Mouse (Mus musculus): ENCODE data around the gene Tpcn2. TPM values are rescaled to one million over a fixed set of nuclear protein-coding genes. Genes with fewer than 3 reads are reported as not detected.

The Tpcn2 gene
- polyA plus RNA-seq, 1 experiment, result not detected

DNA sequence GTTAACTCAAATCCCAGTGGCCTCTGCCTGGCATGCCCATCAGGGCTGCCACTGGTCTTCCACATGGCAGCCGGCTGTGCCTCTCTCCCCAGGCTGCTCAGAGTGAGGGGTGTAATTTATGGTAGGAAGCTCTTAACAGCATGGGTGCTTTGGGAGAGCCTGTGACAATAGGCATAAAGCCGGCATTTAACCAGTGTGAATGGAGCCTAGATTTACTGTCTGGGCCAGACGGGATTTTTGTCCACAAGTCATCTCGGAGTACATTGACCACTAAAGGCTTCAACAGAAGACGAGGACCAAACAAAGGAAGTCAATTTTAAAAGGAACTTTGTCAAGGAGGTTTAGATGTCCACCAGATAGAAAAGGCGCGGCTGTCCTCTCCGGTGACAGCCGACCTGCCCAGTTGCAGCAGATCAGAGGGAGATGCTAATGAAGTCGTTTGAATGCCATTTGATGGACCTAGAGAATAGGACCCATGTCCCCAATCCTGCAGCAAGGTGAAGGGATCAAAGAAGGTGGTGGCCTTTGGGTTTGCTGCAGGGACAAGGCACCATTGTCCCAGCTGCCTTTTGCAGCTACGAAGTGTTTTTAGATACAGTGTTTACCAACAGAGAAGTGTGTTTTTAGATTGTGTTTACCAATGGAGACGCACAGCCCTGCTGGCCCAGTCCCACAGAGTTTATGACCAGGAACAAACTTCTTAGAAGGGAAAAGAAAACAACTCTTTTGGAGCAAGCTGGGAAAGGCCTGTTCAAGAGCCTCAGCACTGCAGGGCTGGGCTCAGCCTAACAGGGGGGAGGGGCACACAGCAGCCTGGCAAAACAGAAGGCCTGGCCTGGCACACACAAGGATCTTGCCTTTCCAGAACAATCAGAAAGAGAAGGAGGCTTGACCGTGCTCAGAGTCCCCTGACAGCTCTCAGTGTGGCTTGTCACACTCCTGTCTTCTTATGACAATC, 124.2 kb downstream of the Tpcn2 start:
- no peak for TF ChIP-seq GATA1 (IDR thresholded peaks at IDR 0.05; ENCODE audit: low read length)
- no peak for TF ChIP-seq TAL1 (IDR thresholded peaks at IDR 0.05; ENCODE audit: low read length)
- no peaks in the 10 kb centered on the region for H3K9me3 ChIP-seq (ENCODE audit: control insufficient read depth, low read length)

DNA sequence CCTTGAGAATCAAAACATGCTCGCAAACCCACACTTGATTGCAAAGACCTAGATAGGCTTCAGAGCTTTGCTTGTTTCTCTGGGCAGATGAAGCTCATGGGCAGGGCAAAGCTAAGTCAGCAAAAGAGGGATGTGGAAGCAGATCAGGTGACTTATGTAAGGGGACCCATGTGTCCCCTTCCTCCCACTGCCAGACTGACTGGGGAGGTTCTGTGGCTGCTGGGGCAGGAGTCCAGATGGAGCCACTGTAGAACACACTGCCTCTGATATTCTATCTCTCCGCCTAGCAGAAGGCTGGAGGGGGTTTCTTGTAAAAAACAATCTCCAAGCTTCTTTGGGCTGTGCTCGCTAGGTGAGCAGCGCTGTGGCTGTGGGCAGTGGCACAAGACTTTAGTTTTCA, 128.1 kb downstream of the Tpcn2 start:
- no peak for TF ChIP-seq TAL1 (IDR thresholded peaks at IDR 0.05; ENCODE audit: low read length)
- TF ChIP-seq GATA1 (IDR thresholded peaks at IDR 0.05; ENCODE audit: low read length), result no peak
- no peak overlapping the region for H3K4me3 ChIP-seq (replicated peaks)
- H3K36me3 ChIP-seq (ENCODE audit: control insufficient read depth), result no peaks in the 10 kb centered on the region
- no peaks in the 10 kb centered on the region for H3K27me3 ChIP-seq (ENCODE audit: control insufficient read depth)
- H3K9me3 ChIP-seq (ENCODE audit: control insufficient read depth, low read length), result no peaks in the 10 kb centered on the region
- H3K4me1 ChIP-seq (ENCODE audit: control insufficient read depth), result no peaks in the 10 kb centered on the region

More for the DNA sequence above, 124.2 kb downstream of the Tpcn2 start:
- no peaks in the 10 kb centered on the region for H3K4me1 ChIP-seq (ENCODE audit: control insufficient read depth)
- H3K36me3 ChIP-seq (ENCODE audit: control insufficient read depth), result no peaks in the 10 kb centered on the region
- H3K27me3 ChIP-seq (ENCODE audit: control insufficient read depth), result no peaks in the 10 kb centered on the region
- no peak overlapping the region for H3K4me3 ChIP-seq (replicated peaks)

DNA sequence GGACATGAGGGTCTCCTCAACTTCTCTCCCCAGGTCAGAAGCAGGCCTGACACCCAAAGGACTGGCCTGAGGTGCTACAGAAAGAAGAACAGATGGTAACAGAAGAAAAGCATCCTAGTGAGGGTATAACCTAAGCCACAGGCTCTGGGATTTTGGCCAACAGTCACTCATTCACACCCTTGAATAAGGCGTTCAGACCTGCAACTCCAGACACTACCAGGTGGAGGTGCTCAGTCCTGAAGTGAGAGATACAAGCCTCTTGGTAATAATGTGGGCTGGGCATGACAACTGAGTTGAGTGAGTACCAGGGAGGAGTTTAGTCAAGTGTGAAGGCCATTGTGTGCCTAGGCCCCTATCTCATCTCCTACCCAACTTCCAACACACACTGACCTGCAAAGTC, 129.7 kb downstream of the Tpcn2 start:
- Histone ChIP-seq H3K36me3 (ENCODE audit: control insufficient read depth) (no peaks in the 10 kb centered on the region), H3K4me1 (ENCODE audit: control insufficient read depth) (no peaks in the 10 kb centered on the region), H3K4me3 (replicated peaks) (no peak overlapping the region), H3K27me3 (ENCODE audit: control insufficient read depth) (no peaks in the 10 kb centered on the region), H3K9me3 (ENCODE audit: control insufficient read depth, low read length) (no peaks in the 10 kb centered on the region)
- TF ChIP-seq GATA1 (IDR thresholded peaks at IDR 0.05; ENCODE audit: low read length) (no peak), TAL1 (IDR thresholded peaks at IDR 0.05; ENCODE audit: low read length) (no peak)

DNA sequence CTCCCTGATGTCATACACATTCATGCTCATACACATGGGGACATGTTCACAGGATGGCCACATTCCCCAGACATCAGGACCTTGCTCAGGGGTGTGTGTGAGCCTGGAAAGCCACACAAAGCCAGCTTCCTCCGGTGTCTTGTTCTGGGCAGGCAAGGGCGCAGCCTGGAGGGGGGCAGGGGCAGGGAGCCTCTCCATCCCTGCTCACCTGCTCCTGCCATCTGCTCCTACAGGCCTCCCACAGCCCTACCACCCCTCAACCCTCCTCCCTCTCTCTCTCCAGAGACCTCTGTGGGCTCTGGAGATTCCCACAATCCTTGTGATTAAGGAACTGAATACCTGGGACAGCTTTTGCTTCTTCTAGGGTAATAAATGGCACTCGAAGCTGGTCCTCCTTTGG, 132.0 kb downstream of the Tpcn2 start:
- Histone ChIP-seq H3K27me3 (ENCODE audit: control insufficient read depth) (no peaks in the 10 kb centered on the region), H3K4me3 (replicated peaks) (no peak overlapping the region), H3K4me1 (ENCODE audit: control insufficient read depth) (no peaks in the 10 kb centered on the region), H3K9me3 (ENCODE audit: control insufficient read depth, low read length) (no peaks in the 10 kb centered on the region), H3K36me3 (ENCODE audit: control insufficient read depth) (no peaks in the 10 kb centered on the region)
- no peak for TF ChIP-seq GATA1 (IDR thresholded peaks at IDR 0.05; ENCODE audit: low read length)
- no peak for TF ChIP-seq TAL1 (IDR thresholded peaks at IDR 0.05; ENCODE audit: low read length)

DNA sequence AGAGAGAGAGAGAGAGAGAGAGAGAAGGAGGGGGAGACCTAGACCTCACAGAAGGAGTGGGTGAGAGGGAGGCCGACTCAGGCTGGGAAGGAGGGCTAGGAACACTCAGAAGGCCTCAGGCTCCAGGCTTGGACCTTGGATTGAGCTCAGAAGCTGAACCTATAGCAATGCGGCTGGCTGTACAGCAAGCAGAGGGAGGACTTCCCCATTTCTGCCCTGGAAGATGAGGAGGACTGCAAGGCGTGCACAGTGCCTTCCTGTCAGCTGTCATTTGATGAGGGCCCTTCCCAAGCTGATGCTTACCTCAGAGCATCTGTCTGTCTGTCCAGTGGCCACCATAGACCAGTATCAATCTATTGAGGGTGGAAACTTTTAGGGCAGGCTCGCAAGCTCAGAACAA, 134.9 kb downstream of the Tpcn2 start:
- Histone ChIP-seq H3K27me3 (ENCODE audit: control insufficient read depth) (no peaks in the 10 kb centered on the region), H3K4me3 (replicated peaks) (no peak overlapping the region), H3K36me3 (ENCODE audit: control insufficient read depth) (no peaks in the 10 kb centered on the region), H3K9me3 (ENCODE audit: control insufficient read depth, low read length) (no peaks in the 10 kb centered on the region), H3K4me1 (ENCODE audit: control insufficient read depth) (no peaks in the 10 kb centered on the region)
- TF ChIP-seq GATA1 (IDR thresholded peaks at IDR 0.05; ENCODE audit: low read length) (no peak), TAL1 (IDR thresholded peaks at IDR 0.05; ENCODE audit: low read length) (no peak)

DNA sequence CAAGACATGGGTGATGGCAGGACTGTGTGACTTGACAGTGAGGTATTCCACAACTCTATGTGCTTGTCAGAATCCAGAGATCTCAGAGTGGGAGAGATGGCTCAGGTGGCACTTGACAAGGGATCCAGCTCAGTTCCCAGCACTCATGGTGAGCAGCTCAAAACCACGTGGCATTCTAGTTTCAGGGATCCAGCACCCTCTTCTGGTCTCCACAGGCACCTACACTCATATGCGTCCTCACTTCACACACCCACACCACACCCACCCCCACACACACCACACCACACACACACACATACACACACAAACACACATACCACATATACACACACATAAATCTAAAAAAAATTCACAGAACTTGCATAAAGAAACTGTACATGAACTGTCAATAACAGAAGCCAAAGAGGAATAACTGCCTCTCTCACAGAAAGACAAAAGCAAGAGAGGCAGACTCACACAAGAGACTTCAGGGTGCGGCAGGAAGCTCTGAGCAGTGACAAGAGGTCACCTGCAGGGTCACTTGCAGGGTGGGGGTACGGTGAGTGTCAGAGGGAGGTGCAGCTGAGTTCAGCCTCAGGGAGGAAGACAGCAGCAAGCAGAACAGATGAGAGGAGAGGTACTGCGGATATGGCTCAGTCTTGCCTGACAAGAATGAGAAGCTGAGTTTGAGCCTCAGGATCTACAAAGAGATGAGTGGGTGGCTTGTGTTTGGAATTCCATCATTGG, 135.7 kb downstream of the Tpcn2 start:
- no peaks in the 10 kb centered on the region for H3K9me3 ChIP-seq (ENCODE audit: control insufficient read depth, low read length)
- no peak for TF ChIP-seq GATA1 (IDR thresholded peaks at IDR 0.05; ENCODE audit: low read length)
- no peak for TF ChIP-seq TAL1 (IDR thresholded peaks at IDR 0.05; ENCODE audit: low read length)
- H3K4me1 ChIP-seq (ENCODE audit: control insufficient read depth), result no peaks in the 10 kb centered on the region
- no peaks in the 10 kb centered on the region for H3K27me3 ChIP-seq (ENCODE audit: control insufficient read depth)
- no peak overlapping the region for H3K4me3 ChIP-seq (replicated peaks)
- H3K36me3 ChIP-seq (ENCODE audit: control insufficient read depth), result no peaks in the 10 kb centered on the region

DNA sequence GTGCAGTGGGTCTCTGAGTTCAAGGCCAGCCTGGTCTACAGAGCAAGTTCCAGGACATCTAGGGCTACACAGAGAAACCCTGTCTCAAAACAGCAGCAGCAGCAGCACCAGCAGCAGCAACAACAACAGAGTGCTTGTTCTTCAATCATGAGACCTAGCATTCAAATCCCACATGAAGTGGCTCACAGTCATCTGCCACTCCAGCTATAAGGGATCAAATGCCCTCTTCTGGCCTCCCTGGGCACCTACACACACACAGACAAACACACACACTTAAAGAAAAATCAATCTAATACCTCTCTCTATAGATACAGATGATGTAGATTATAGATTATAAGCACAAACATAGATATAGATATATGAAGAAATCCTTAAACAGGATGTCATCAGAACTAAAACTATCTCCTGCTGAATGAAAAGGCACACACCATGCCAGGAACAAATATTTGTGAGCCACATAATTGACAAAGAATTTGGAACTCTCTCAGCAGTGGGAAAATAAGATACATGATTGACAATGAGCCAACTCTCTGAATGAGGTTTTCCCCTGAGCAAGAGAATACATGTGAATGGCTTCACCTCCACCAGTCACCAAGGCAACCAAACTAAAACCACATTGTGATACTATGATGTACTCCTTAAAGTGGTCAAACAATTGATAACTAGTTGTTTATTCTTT, 137.4 kb downstream of the Tpcn2 start:
- H3K9me3 ChIP-seq (ENCODE audit: control insufficient read depth, low read length), result no peaks in the 10 kb centered on the region
- no peak for TF ChIP-seq TAL1 (IDR thresholded peaks at IDR 0.05; ENCODE audit: low read length)
- TF ChIP-seq GATA1 (IDR thresholded peaks at IDR 0.05; ENCODE audit: low read length), result no peak
- H3K27me3 ChIP-seq (ENCODE audit: control insufficient read depth), result no peaks in the 10 kb centered on the region
- H3K36me3 ChIP-seq (ENCODE audit: control insufficient read depth), result no peaks in the 10 kb centered on the region
- no peaks in the 10 kb centered on the region for H3K4me1 ChIP-seq (ENCODE audit: control insufficient read depth)
- no peak overlapping the region for H3K4me3 ChIP-seq (replicated peaks)

DNA sequence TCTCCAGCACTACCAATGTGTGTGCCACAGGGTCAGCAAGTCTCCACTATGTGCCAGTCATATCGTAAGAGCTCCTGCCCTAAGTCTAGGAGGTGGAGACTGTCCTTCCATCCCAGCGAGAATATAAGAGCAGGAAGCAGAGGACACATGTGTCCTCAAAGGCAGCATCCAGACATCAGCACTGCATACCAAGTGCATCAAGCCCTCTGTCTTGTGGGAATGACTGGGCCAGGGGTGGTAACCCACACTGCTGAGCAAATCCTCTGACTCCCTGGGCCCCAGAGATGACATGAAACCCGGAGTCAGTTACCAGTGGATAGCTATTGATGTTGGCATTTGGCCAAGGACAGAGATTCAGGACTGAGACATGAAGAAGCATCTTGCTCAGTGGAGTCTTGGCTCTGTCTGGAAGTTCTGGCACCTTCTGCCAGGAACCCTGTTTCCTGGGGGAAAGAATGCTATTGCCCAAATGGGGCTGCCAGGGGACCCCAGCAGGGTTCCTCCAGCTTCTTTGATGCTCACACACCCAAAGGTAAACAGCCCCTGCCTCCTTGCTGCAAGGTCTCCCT, 140.2 kb downstream of the Tpcn2 start:
- no peaks in the 10 kb centered on the region for H3K36me3 ChIP-seq (ENCODE audit: control insufficient read depth)
- H3K9me3 ChIP-seq (ENCODE audit: control insufficient read depth, low read length), result peaks cover 5% of the 10 kb centered on the region
- H3K27me3 ChIP-seq (ENCODE audit: control insufficient read depth), result no peaks in the 10 kb centered on the region
- no peaks in the 10 kb centered on the region for H3K4me1 ChIP-seq (ENCODE audit: control insufficient read depth)
- H3K4me3 ChIP-seq (replicated peaks), result no peak overlapping the region
- no peak for TF ChIP-seq GATA1 (IDR thresholded peaks at IDR 0.05; ENCODE audit: low read length)
- TF ChIP-seq TAL1 (IDR thresholded peaks at IDR 0.05; ENCODE audit: low read length), result no peak
